Comparison of ENCODE assay signal across 8 mouse cellular contexts in genomic region chr9:77910270-77911240, GRCm38 (mm10). TPM values are rescaled to one million over a fixed set of nuclear protein-coding genes. Genes with fewer than 3 reads are reported as not detected.
A peak's percentile ranks its signal among the peaks of the same experiment; 100 is the strongest.
DNase-seq lines count a peak whose midpoint lies in the region; ATAC-seq lines count a peak whose summit lies in the region.

No protein-coding gene starts in this region.

- H3K9me3 ChIP-seq in intestine, embryonic 15.5 days, result no peaks in the 10 kb centered on the region

- H3K27me3 ChIP-seq in intestine, embryonic 15.5 days (replicated peaks), result no peaks in the 10 kb centered on the region

- peak overlapping the region; percentile 98 for H3K27ac ChIP-seq in intestine, embryonic 15.5 days

- DNase-seq in adrenal gland, adult 8-10 months, result peak; percentile 93
- DNase-seq in embryo, embryonic 11.5 days (ENCODE audit: low read depth, low spot score), result peak; percentile 77
- peak; percentile 92 to 93 for DNase-seq in gastrocnemius, postnatal 36 days
- peak; percentile 81 to 87 for DNase-seq in left cerebral cortex, postnatal 14 days (ENCODE audit: low spot score in 2 of 2)
- peak; percentile 81 for DNase-seq in right cerebral cortex, postnatal 14 days
- peak; percentile 87 for DNase-seq in urinary bladder, postnatal 25 days (ENCODE audit: low spot score)

- peaks cover 6% of the 10 kb centered on the region for H3K4me1 ChIP-seq in intestine, embryonic 15.5 days (replicated peaks)

- peak; percentile 100 for ATAC-seq in intestine, embryonic 15.5 days
- ATAC-seq in megakaryocyte-erythroid progenitor cell, adult 5-6 weeks (replicated peaks; ENCODE audit: low FRiP score, low TSS enrichment, poor library complexity, severe bottlenecking), result peak; percentile 97

- intact Hi-C loops in gastrocnemius, postnatal 36 days (cut with DNase I), result loop anchor here (2.0 kb wide), 1 partner anchor 96 kb away; no protein-coding TSS in a partner anchor
- intact Hi-C loops in left cerebral cortex, postnatal 14 days (cut with DNase I), result loop anchor here (5.0 kb wide), 1 partner anchor 103 kb away; no protein-coding TSS in a partner anchor

- WGBS in intestine, embryonic 15.5 days, result under 1% methylated on average over 68 of the region's 68 CpGs

- peak overlapping the region; percentile 82 for H3K9ac ChIP-seq in intestine, embryonic 15.5 days

- peak overlapping the region; percentile 66 for H3K4me3 ChIP-seq in intestine, embryonic 15.5 days (replicated peaks)

- H3K4me2 ChIP-seq in intestine, embryonic 15.5 days (replicated peaks), result peak overlapping the region; percentile 62

- H3K36me3 ChIP-seq in intestine, embryonic 15.5 days, result no peaks in the 10 kb centered on the region

RNA-seq across cellular contexts. Expression of gene Elovl5, which starts 6.6 kb away (rescaled TPM):
- 100 to 1,000 TPM; 450 to 789 (median 577) TPM for total RNA-seq in adrenal gland, adult 8-10 months (2022)
- total RNA-seq in gastrocnemius, postnatal 36 days (2021), result 10 to 100 TPM in 1 of 2 experiments, 1 to 10 TPM in 1; 9.6 to 11.4 TPM
- polyA plus RNA-seq in intestine, embryonic 15.5 days (2015; fragmentation: Nextera tagmentation; extraction: Ambion mirVana), result 70.9 and 76.9 TPM in 2 replicates
- total RNA-seq in left cerebral cortex, postnatal 14 days (2021), result 10 to 100 TPM; 75.5 to 79.5 TPM
- 25.5 and 29.9 TPM in 2 replicates for total RNA-seq in megakaryocyte-erythroid progenitor cell, adult 5-6 weeks (2014; fragmentation: Nextera tagmentation)
- 37.4 and 39.8 TPM in 2 replicates for total RNA-seq in megakaryocyte-erythroid progenitor cell, adult 5-6 weeks (2017)

Comparison
In these comparisons a context has a peak if more than half of its experiments do, and no peak if none do; other contexts are left out.
1. Peak in every context shown above with its lines: DNase-seq, ATAC-seq, H3K4me3 ChIP-seq and H3K27ac ChIP-seq.
2. RNA of gene Elovl5, which starts 6.6 kb away (total RNA-seq): 450 to 789 TPM in adrenal gland, adult 8-10 months; 75.5 to 79.5 TPM in left cerebral cortex, postnatal 14 days, 25.5 to 39.8 TPM in megakaryocyte-erythroid progenitor cell, adult 5-6 weeks and 9.6 to 11.4 TPM in gastrocnemius, postnatal 36 days; every median in the first group is over 4 times any median in the second.